Mouse (Mus musculus) midbrain, embryonic 11.5 days (tissue): ENCODE measurements around the gene Fxyd7. TPM values are rescaled to one million over a fixed set of nuclear protein-coding genes. Genes with fewer than 3 reads are reported as not detected.

Source experiments
- ATAC-seq: fragments of 200-750 bp; cut with Nextera tagmentation; 2 replicates; pipeline ENCODE4 v1.8.0; 2017; ENCODE audit warnings: moderate TSS enrichment, moderate library complexity; ENCODE audit not compliant: low FRiP score
- DNase-seq: peaks from one replicate; pipeline ENCODE4 v3.0.0; 2015; ENCODE audit warnings: low spot score; ENCODE audit errors: missing footprints
- H3K27ac ChIP-seq: fragments of 300-500 bp; sonication (generic); 2 replicates; pipeline ENCODE4 v1.5.1; 2014; ENCODE audit warnings: low read depth, low read length
- H3K27me3 ChIP-seq: fragments of 300-500 bp; sonication (generic); 2 replicates; pipeline ENCODE4 v1.6.1; 2014; ENCODE audit warnings: mild to moderate bottlenecking, low read length, moderate library complexity, mixed read lengths; ENCODE audit not compliant: control insufficient read depth, insufficient read depth
- H3K36me3 ChIP-seq: fragments of 300-500 bp; sonication (generic); 2 replicates; pipeline ENCODE4 v1.6.1; 2014; ENCODE audit warnings: mild to moderate bottlenecking, low read length, moderate library complexity, mixed read lengths; ENCODE audit not compliant: control insufficient read depth, insufficient read depth
- H3K4me1 ChIP-seq: fragments of 300-500 bp; sonication (generic); 2 replicates; pipeline ENCODE4 v1.6.1; 2014; ENCODE audit warnings: low read length; ENCODE audit not compliant: control insufficient read depth, insufficient read depth
- H3K4me2 ChIP-seq: fragments of 300-500 bp; sonication (generic); 2 replicates; pipeline ENCODE4 v1.6.1; 2014; ENCODE audit warnings: mild to moderate bottlenecking, moderate library complexity
- H3K4me3 ChIP-seq: fragments of 300-500 bp; sonication (generic); 2 replicates; pipeline ENCODE4 v1.5.1; 2014; ENCODE audit warnings: low read depth, low read length
- H3K9ac ChIP-seq: fragments of 300-500 bp; sonication (generic); 2 replicates; pipeline ENCODE4 v1.6.1; 2014; ENCODE audit warnings: low read length
- H3K9me3 ChIP-seq: fragments of 300-500 bp; sonication (generic); 2 replicates; pipeline ENCODE4 v1.6.1; 2016; ENCODE audit warnings: low read length; ENCODE audit not compliant: control insufficient read depth
- WGBS: fragments of 180-500 bp; shearing (Covaris S2); extraction: QIAGEN DNeasy Blood & Tissue Kit; methylation state at CpG from one replicate; pipeline ENCODE4 v1.1.7; 2014; 5-methylcytosine and 5-hydroxymethylcytosine counted together
- polyA plus RNA-seq: library from polyadenylated mRNA; unstranded; fragments of >200 nt; fragmentation: Nextera tagmentation; extraction: Ambion mirVana; gene quantifications from 2 replicates; pipeline ENCODE4 v1.2.1, GENCODE M21; 2014

The Fxyd7 gene
- polyA plus RNA-seq, 1 experiment from 2014 or later: 6.2 TPM

DNA sequence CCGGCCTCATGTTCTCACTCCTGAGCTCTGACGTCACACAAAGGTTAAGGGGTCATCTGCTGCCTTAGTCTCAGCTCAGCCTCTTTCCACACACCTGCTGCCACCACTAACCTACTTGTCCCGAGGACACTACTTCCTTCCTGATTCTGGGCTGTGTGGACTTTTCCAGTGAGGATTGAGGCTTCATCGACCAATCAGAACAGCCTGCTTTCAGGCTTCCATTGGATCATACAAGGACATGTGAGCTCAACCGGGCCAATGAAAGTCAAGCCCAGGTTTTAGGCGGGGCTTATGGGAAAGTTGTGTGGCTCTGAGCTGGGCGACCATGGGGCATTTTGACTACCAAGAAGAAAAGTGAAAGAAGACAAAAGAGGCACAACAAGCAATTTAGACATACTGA lies 14.3 kb downstream of the Fxyd7 start:
- WGBS: 83% methylated on average over 7 of the region's 7 CpGs
- Histone ChIP-seq H3K4me2 (no peak overlapping the region), H3K9ac (no peak overlapping the region), H3K27ac (no peak overlapping the region), H3K36me3 (no peaks in the 10 kb centered on the region), H3K27me3 (peaks cover 3% of the 10 kb centered on the region), H3K9me3 (no peaks in the 10 kb centered on the region), H3K4me1 (no peaks in the 10 kb centered on the region), H3K4me3 (no peak overlapping the region)
- ATAC-seq (no peak), DNase-seq (no peak)

DNA sequence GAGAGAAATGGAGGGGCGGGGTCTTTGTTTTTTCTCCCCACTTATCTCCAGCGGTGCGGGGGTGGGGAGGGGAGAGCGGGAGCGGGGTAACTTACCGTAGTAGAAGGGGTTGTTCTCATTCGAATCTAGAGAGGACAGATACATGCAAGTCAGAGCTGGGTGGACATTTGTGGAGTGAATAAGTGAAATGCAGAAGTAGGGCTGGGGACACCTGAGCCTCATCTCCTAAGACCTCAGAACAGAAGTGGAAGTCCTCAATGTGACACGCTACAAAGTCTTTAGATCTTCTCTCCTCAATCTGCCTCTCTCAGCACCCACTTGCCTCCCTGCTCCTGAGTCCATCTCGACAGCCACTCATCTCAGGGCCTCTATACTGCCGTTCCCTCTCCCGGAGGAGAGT lies 16.0 kb downstream of the Fxyd7 start:
- DNase-seq: no peak
- 79% methylated on average over 10 of the region's 11 CpGs for whole genome bisulfite sequencing

DNA sequence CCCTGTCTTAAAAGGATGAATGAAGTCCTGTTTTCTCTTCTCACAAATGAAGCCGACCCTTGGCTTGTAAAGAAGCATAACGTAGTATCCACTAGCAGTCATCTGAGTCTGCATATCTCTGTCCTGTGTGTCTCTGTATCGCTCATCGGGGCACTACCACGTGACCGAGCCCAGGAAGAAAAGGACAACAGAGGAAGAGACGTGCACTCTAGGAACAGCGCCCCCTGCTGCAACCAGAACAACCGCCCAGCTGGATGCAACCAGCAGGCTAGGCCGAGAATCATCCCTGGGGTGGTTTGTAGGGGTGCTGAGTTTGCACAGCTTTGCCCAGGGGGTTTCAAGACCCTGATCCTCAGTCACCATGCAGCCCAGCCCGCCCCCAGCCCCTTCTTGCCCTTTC lies 16.5 kb downstream of the Fxyd7 start:
- WGBS: 58% methylated on average over 11 of the region's 11 CpGs
- H3K27ac ChIP-seq: no peak overlapping the region
- H3K36me3 ChIP-seq: no peaks in the 10 kb centered on the region
- no peaks in the 10 kb centered on the region for H3K4me1 ChIP-seq
- H3K27me3 ChIP-seq: no peaks in the 10 kb centered on the region
- DNase-seq (no peak), ATAC-seq (no peak)
- no peak overlapping the region for H3K4me2 ChIP-seq
- no peak overlapping the region for H3K9ac ChIP-seq
- no peaks in the 10 kb centered on the region for H3K9me3 ChIP-seq
- no peak overlapping the region for H3K4me3 ChIP-seq

More for the DNA sequence above, 16.0 kb downstream of the Fxyd7 start:
- H3K36me3 ChIP-seq: no peaks in the 10 kb centered on the region
- H3K27ac ChIP-seq: no peak overlapping the region
- no peak overlapping the region for H3K9ac ChIP-seq
- no peaks in the 10 kb centered on the region for H3K27me3 ChIP-seq
- no peaks in the 10 kb centered on the region for H3K4me1 ChIP-seq
- no peaks in the 10 kb centered on the region for H3K9me3 ChIP-seq
- H3K4me2 ChIP-seq: no peak overlapping the region
- no peak for ATAC-seq
- H3K4me3 ChIP-seq: no peak overlapping the region

DNA sequence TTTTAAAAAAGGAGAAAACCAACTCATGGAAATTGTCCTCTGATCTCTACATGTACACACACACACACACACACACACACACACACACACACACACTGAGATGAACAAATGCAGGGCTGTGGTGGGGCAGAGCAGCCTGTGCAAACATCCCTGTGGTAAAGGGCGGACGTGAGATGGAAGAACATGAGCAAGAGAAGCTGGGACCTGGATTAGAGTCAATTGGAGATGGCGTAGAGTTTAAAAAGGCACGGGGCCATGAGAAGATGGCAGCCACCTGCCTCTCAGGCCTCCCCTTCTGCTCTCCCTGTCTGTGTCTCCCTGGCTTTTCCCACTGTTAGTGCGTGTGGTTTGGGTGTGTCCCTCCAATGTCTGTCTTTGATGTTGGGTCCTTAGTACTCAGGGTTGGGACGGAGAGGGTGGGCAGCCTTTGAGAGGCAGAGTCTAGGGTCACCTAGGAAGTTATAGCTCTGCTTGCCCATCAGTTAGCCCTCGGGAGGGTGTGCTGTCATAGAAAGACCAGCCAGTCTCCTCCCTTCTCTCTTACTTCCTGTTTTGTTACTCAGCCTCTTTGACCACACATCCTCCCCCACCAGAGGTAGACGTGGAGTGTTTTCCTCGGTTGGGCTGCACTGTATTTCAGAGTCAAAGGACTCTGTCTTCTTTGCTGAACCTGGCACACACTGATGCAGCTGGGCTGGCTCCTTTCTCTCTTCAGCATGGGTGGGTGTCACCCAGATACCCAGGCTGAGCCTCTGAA lies 17.7 kb downstream of the Fxyd7 start:
- no peaks in the 10 kb centered on the region for H3K9me3 ChIP-seq
- DNase-seq (no peak), ATAC-seq (no peak)
- no peak overlapping the region for H3K4me3 ChIP-seq
- H3K36me3 ChIP-seq: no peaks in the 10 kb centered on the region
- 77% methylated on average over 9 of the region's 9 CpGs for WGBS
- no peak overlapping the region for H3K9ac ChIP-seq
- no peak overlapping the region for H3K27ac ChIP-seq
- H3K27me3 ChIP-seq: no peaks in the 10 kb centered on the region
- no peaks in the 10 kb centered on the region for H3K4me1 ChIP-seq
- H3K4me2 ChIP-seq: no peak overlapping the region

DNA sequence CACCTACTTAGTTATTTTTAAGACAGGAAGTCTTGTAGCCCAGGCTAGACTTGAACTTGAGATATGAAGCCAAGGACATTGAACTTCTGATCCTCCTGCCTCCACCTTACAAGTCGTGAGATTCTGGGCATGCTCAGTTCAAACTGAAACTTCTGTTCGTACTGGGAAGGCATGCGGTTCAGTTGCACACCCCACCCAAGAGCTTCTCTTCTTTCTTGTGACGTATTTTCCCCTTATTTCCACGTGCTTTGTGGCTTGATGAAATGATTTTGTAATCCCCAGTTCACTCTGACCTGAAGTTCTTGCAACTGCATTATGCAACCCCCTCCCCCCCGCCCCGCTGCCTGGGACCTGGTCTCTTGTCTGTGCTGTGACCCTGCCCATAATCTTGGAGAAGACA lies 19.5 kb downstream of the Fxyd7 start:
- Histone ChIP-seq H3K4me3 (no peak overlapping the region), H3K36me3 (no peaks in the 10 kb centered on the region), H3K27ac (no peak overlapping the region), H3K9me3 (no peaks in the 10 kb centered on the region), H3K9ac (no peak overlapping the region), H3K4me2 (no peak overlapping the region), H3K27me3 (no peaks in the 10 kb centered on the region), H3K4me1 (no peaks in the 10 kb centered on the region)
- WGBS: 81% methylated on average over 7 of the region's 7 CpGs
- DNase-seq (no peak), ATAC-seq (no peak)

DNA sequence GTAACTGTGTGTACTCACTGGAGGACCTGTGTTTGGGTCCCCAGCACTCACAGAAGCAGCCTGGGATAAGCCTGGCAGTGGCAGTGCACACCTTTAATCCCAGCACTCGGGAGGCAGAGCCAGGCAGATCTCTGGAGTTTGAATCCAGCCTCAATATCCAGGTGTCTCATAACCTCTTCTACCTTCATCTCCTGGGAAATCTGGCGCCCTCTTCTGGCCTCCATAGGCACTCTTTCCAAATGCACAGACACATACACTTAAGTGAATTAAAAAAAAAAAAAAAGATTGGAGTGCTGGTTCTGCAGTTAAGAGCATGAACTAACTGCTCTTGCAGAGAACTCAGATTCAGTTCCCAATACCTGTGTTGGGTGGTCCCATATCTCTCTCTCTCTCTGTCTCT lies 20.6 kb downstream of the Fxyd7 start:
- no peak overlapping the region for H3K4me3 ChIP-seq
- H3K27ac ChIP-seq: no peak overlapping the region
- no peak for ATAC-seq
- H3K36me3 ChIP-seq: no peaks in the 10 kb centered on the region
- H3K9me3 ChIP-seq: no peaks in the 10 kb centered on the region
- H3K27me3 ChIP-seq: no peaks in the 10 kb centered on the region
- no peak for DNase-seq
- H3K4me2 ChIP-seq: no peak overlapping the region
- no peak overlapping the region for H3K9ac ChIP-seq
- 71% methylated on average over 2 of the region's 2 CpGs for WGBS
- H3K4me1 ChIP-seq: no peaks in the 10 kb centered on the region

DNA sequence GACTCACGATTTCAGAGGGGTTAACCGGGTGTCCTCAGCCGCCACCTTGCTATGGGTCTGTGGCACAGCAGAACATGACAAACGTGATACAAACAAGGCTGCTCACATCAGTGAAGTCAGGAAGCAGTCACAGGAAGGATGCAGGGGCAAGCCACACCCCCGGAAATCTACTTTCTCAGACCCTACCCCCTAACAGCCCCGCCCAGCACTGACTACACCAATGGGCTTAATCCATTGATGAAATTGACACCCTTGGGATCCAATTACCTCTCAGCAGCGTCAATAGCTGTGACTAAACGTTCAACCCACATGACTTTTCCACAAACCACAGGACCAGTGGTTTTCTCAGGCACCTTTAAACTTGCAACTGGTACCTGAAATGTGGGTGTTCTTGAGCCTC lies 22.7 kb downstream of the Fxyd7 start:
- ATAC-seq (no peak), DNase-seq (no peak)
- no peak overlapping the region for H3K4me3 ChIP-seq
- no peaks in the 10 kb centered on the region for H3K36me3 ChIP-seq
- H3K4me1 ChIP-seq: no peaks in the 10 kb centered on the region
- H3K9ac ChIP-seq: no peak overlapping the region
- no peaks in the 10 kb centered on the region for H3K27me3 ChIP-seq
- 79% methylated on average over 8 of the region's 8 CpGs for WGBS
- H3K27ac ChIP-seq: no peak overlapping the region
- H3K9me3 ChIP-seq: no peaks in the 10 kb centered on the region
- H3K4me2 ChIP-seq: no peak overlapping the region

DNA sequence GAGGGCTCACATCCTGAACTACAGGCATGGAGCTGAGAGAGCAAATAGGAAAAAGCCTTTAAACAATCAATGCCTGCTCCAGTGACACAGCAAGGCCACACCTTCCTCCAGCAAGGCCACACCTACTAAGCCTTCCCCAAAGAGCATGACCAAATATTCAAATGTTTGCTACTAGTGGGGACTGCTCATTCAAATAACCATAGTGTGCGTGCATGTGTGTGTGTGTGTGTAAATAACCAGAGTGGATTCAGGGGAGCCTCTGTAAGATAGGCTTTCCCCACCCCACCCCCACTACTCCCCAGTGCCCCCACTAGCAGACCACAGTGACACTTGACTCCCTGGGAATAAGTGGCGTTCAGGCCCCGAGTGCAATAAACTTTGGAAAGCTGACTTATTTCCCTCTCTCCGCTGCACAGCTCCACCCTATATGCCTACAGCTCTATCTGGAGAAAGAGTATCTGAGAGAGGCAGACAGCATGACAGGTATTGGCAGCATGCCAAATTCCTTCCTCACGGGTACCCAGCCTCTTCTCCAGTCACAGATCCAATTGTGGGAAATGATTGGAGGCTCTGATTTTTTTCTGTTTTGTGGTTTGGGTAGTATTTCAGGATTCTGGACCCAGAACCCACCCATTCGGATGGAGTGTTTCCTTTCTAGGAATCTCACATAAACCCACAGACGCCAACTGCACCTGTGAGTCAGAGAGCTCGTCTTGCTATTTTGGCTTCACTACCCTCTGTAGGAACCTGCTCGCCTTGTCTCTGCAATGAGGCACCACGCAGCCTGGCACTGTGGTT lies 34.0 kb downstream of the Fxyd7 start:
- Histone ChIP-seq H3K4me1 (no peaks in the 10 kb centered on the region), H3K4me3 (no peak overlapping the region), H3K4me2 (no peak overlapping the region), H3K9me3 (no peaks in the 10 kb centered on the region), H3K27ac (no peak overlapping the region), H3K9ac (no peak overlapping the region), H3K36me3 (no peaks in the 10 kb centered on the region), H3K27me3 (no peaks in the 10 kb centered on the region)
- DNase-seq (no peak), ATAC-seq (no peak)
- 75% methylated on average over 10 of the region's 10 CpGs for WGBS

DNA sequence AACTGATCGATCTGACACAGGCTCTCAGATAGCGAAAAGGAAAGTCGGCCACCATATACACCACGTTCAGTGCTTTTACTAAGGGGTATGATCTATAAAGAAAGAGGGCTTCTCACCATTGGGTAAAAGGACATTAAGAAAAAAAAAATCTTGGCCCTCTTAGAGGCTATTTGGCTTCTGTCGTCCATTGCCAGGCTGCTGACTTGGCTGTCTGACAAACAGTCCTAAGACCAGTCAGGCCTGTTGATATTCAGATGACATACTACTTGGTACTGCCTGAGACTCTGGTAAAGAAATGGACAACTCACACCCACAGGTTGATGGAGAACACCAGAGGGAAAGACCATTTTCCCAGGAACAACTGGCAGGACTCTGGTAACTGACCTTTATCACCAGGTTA lies 38.3 kb downstream of the Fxyd7 start:
- no peaks in the 10 kb centered on the region for H3K9me3 ChIP-seq
- 94% methylated on average over 5 of the region's 5 CpGs for WGBS
- no peak overlapping the region for H3K4me2 ChIP-seq
- no peak overlapping the region for H3K9ac ChIP-seq
- H3K27ac ChIP-seq: no peak overlapping the region
- no peaks in the 10 kb centered on the region for H3K4me1 ChIP-seq
- no peak for DNase-seq
- no peaks in the 10 kb centered on the region for H3K36me3 ChIP-seq
- no peak overlapping the region for H3K4me3 ChIP-seq
- H3K27me3 ChIP-seq: no peaks in the 10 kb centered on the region
- ATAC-seq: no peak
